Mouse (Mus musculus) adrenal gland, postnatal 0 days (tissue): ENCODE measurements around the gene Kcmf1. TPM values are rescaled to one million over a fixed set of nuclear protein-coding genes. Genes with fewer than 3 reads are reported as not detected.

Source experiments
- polyA plus RNA-seq: library from polyadenylated mRNA; unstranded; fragments of >200 nt; fragmentation: Nextera tagmentation; extraction: Ambion mirVana; gene quantifications from 2 replicates; pipeline ENCODE4 v1.2.1, GENCODE M21; 2015

Kcmf1 gene
- polyA plus RNA-seq = 46.0 and 62.6 TPM in 2 replicates

DNA sequence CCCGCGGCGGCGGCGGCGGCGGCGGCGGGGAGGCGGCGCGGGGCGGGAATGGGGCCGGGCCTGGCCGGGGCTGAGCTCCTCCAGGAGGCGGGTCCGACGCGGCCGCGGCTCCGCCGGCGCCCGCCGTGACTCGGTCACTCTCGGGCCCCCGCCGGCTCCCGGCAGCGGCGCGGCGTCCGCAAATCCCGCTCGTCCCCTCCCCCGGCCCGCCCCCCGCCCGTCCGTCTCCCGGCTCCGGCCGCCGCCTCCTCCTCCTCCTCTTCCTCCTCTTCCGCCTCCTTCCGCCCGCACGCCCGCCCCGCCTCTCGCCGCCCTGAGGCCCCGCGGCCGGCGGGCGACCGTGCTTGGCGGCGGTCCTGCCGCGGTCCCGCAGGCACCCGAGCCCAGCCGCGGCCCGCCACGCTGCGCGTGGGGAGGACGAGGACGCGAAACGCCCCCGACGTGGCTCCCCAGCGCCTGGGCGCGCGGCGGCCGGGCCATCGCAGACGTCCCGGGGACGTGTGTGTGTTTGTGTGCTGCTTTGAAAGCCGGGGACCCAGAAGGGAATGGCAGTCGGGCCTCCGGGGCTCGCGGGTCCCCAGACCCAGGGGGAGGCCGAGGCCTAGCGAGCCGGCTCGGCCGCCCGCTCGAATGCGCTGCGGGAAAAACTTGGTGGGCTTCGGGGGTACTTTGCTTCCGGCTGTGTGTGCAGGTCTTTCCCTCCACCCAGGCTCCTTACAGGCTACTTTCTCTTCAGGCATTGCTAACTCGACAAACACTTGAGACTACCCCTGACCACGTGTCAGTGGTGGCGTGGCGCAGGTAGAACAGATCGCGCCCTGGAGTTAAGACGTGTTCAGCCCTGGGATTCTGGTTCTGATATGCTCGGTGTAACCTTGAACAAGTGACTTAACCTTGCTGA is at the start of gene Kcmf1:
Kcmf1 (minus strand) TSS at position 199 of the 901 bp plus-strand sequence.

Other genes with a start within 250 kb of the Kcmf1 start
- gene Tcf7l1, start 110.7 kb downstream of the Kcmf1 start, polyA plus RNA-seq = 12.9 and 13.8 TPM in 2 replicates
- gene Tmsb10, start 58.8 kb upstream of the Kcmf1 start, polyA plus RNA-seq = 1,206 and 2,074 TPM in 2 replicates